Comparison of ENCODE assay signal across 17 mouse cellular contexts in the genomic region with DNA sequence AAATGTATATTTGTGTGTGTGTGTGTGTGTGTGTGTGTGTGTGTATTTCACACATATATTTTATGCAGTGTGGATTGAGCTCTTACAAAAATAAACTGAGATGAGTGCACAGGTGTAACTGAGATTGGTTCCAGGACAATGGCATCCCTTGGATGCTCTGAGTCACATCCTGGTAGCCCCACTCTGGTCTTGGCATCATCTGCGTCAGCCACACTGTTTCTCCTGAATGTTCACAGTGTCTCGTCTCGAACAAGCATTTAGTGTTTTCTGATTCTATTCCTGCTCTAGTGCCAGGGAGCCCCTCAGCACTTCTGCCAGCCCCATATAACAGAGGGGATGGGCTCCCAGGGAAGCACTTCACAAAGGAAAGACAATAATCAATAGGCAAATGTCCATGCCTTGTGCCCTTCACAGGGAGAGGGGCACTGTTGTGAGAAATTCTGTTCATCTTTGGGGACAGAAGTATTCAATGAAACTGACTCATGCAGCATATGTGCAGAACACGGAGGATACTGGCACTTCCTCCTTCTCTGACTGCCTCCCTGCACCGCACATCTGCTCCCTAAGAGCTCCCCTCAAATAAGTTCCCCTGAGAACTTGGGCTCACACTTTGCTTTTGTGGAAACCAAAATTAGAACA.
DNase-seq lines count a peak whose midpoint lies in the region; ATAC-seq and TF ChIP-seq lines count a peak whose summit lies in the region.
"Had no signal": no experiment of that assay in that cellular context is flagged by ENCODE, and none has a peak within 500 bp of the region (broad histone marks: within the 10 kb centered on the region; RNA-seq: fewer than 3 reads in every experiment).

No protein-coding gene starts in this region.

- DNase-seq in layer of hippocampus, adult 2 months (ENCODE audit: low spot score in 2 of 2), result peak; percentile 52 to 71
- DNase-seq in left cerebral cortex, postnatal 25 days (ENCODE audit: low spot score in 2 of 2), result peak; percentile 69 to 92
- DNase-seq in hindbrain, embryonic 14.5 days (ENCODE audit: low spot score), result no peak
- DNase-seq: embryo, embryonic 11 days; gastrocnemius, postnatal 36 days; kidney, adult 11 months; kidney, postnatal 4 days; lung, postnatal 10 days had no signal

- no peaks in the 10 kb centered on the region for H3K9me3 ChIP-seq in forebrain, embryonic 13.5 days (replicated peaks)
- H3K9me3 ChIP-seq in forebrain, embryonic 12.5 days, result no peaks in the 10 kb centered on the region
- no peaks in the 10 kb centered on the region for H3K9me3 ChIP-seq in kidney, embryonic 15.5 days (replicated peaks)
- H3K9me3 ChIP-seq in hindbrain, embryonic 14.5 days (ENCODE audit: control insufficient read depth, low read length), result no peaks in the 10 kb centered on the region
- H3K9me3 ChIP-seq: heart, embryonic 13.5 days; hindbrain, embryonic 10.5 days; midbrain, embryonic 13.5 days had no signal

- TF ChIP-seq POLR2A in cortical plate, adult 2 months (IDR thresholded peaks at IDR 0.05; ENCODE audit: extremely low read depth, insufficient read depth, low read length), result no peak

- 0 out of 2 replicates have a peak, but pooled peaks cover 2% of the 10 kb centered on the region for H3K4me1 ChIP-seq in forebrain, embryonic 13.5 days
- H3K4me1 ChIP-seq in forebrain, embryonic 12.5 days, result no peaks in the 10 kb centered on the region
- no peaks in the 10 kb centered on the region for H3K4me1 ChIP-seq in cortical plate, adult 2 months (ENCODE audit: control insufficient read depth, insufficient read depth, low read length)
- H3K4me1 ChIP-seq in kidney, embryonic 15.5 days, result no peaks in the 10 kb centered on the region
- no peaks in the 10 kb centered on the region for H3K4me1 ChIP-seq in hindbrain, embryonic 14.5 days (replicated peaks; ENCODE audit: control insufficient read depth, insufficient read depth, low read length)
- H3K4me1 ChIP-seq: heart, embryonic 13.5 days; hindbrain, embryonic 10.5 days; liver, embryonic 12.5 days; midbrain, embryonic 13.5 days had no signal

- 71% methylated on average over 5 of the region's 5 CpGs for WGBS in forebrain, embryonic 13.5 days
- WGBS in forebrain, embryonic 12.5 days, result 86% methylated on average over 5 of the region's 5 CpGs
- WGBS in kidney, embryonic 15.5 days, result 80% methylated on average over 5 of the region's 5 CpGs
- 72% methylated on average over 5 of the region's 5 CpGs for WGBS in hindbrain, embryonic 14.5 days

- peak overlapping the region; percentile 58 for H3K27ac ChIP-seq in forebrain, embryonic 13.5 days
- H3K27ac ChIP-seq in forebrain, embryonic 12.5 days, result no peak overlapping the region
- H3K27ac ChIP-seq in cortical plate, adult 2 months (ENCODE audit: insufficient read depth, low read length), result peak overlapping the region; percentile 92
- H3K27ac ChIP-seq in layer of hippocampus, adult 2 months, result peak overlapping the region; percentile 80
- H3K27ac ChIP-seq in kidney, embryonic 15.5 days, result no peak overlapping the region
- no peak overlapping the region for H3K27ac ChIP-seq in hindbrain, embryonic 14.5 days
- H3K27ac ChIP-seq: heart, embryonic 13.5 days; hindbrain, embryonic 10.5 days; liver, embryonic 12.5 days; midbrain, embryonic 13.5 days had no signal

- intact Hi-C loops in left cerebral cortex, postnatal 25 days (cut with DNase I), result loop anchor here (10.0 kb wide), 6 partner anchors 147 to 987 kb away; no protein-coding TSS in a partner anchor

- H3K27me3 ChIP-seq in forebrain, embryonic 13.5 days, result no peaks in the 10 kb centered on the region
- H3K27me3 ChIP-seq in forebrain, embryonic 12.5 days, result no peaks in the 10 kb centered on the region
- H3K27me3 ChIP-seq in kidney, embryonic 15.5 days, result no peaks in the 10 kb centered on the region
- H3K27me3 ChIP-seq in hindbrain, embryonic 14.5 days (ENCODE audit: control insufficient read depth, insufficient read depth, low read length), result no peaks in the 10 kb centered on the region
- H3K27me3 ChIP-seq: heart, embryonic 13.5 days; liver, embryonic 12.5 days; midbrain, embryonic 13.5 days had no signal

- H3K9ac ChIP-seq in forebrain, embryonic 13.5 days, result no peak overlapping the region
- no peak overlapping the region for H3K9ac ChIP-seq in forebrain, embryonic 12.5 days
- no peak overlapping the region for H3K9ac ChIP-seq in kidney, embryonic 15.5 days
- no peak overlapping the region for H3K9ac ChIP-seq in hindbrain, embryonic 14.5 days
- H3K9ac ChIP-seq: heart, embryonic 13.5 days; liver, embryonic 12.5 days; midbrain, embryonic 13.5 days had no signal

- ATAC-seq in forebrain, embryonic 13.5 days, result no peak
- no peak for ATAC-seq in forebrain, embryonic 12.5 days (ENCODE audit: low FRiP score)
- no peak for ATAC-seq in kidney, embryonic 15.5 days (replicated peaks; ENCODE audit: low FRiP score)
- no peak for ATAC-seq in hindbrain, embryonic 14.5 days (ENCODE audit: low FRiP score)
- ATAC-seq: liver, embryonic 12.5 days; midbrain, embryonic 13.5 days had no signal

- no peak overlapping the region for H3K4me2 ChIP-seq in forebrain, embryonic 13.5 days
- no peak overlapping the region for H3K4me2 ChIP-seq in forebrain, embryonic 12.5 days
- H3K4me2 ChIP-seq in kidney, embryonic 15.5 days, result no peak overlapping the region
- H3K4me2 ChIP-seq in hindbrain, embryonic 14.5 days (replicated peaks), result no peak overlapping the region
- H3K4me2 ChIP-seq: heart, embryonic 13.5 days; liver, embryonic 12.5 days; midbrain, embryonic 13.5 days had no signal

- no peaks in the 10 kb centered on the region for H3K36me3 ChIP-seq in forebrain, embryonic 13.5 days (ENCODE audit: poor library complexity, severe bottlenecking)
- no peaks in the 10 kb centered on the region for H3K36me3 ChIP-seq in forebrain, embryonic 12.5 days (replicated peaks)
- H3K36me3 ChIP-seq in kidney, embryonic 15.5 days, result no peaks in the 10 kb centered on the region
- H3K36me3 ChIP-seq in hindbrain, embryonic 14.5 days (replicated peaks; ENCODE audit: control insufficient read depth, insufficient read depth), result no peaks in the 10 kb centered on the region
- H3K36me3 ChIP-seq: heart, embryonic 13.5 days; hindbrain, embryonic 10.5 days; liver, embryonic 12.5 days; midbrain, embryonic 13.5 days had no signal

- no peak for TF ChIP-seq CTCF in cortical plate, adult 2 months (IDR thresholded peaks at IDR 0.05; ENCODE audit: extremely low read depth, insufficient read depth, low read length)
- TF ChIP-seq CTCF in layer of hippocampus, adult 2 months (conservative IDR thresholded peaks at IDR 0.05), result no peak

- H3K4me3 ChIP-seq in forebrain, embryonic 13.5 days, result no peak overlapping the region
- no peak overlapping the region for H3K4me3 ChIP-seq in forebrain, embryonic 12.5 days (replicated peaks)
- H3K4me3 ChIP-seq in cortical plate, adult 2 months (ENCODE audit: insufficient read depth, low read length), result no peak overlapping the region
- no peak overlapping the region for H3K4me3 ChIP-seq in layer of hippocampus, adult 2 months
- no peak overlapping the region for H3K4me3 ChIP-seq in kidney, embryonic 15.5 days (replicated peaks)
- H3K4me3 ChIP-seq in hindbrain, embryonic 14.5 days (replicated peaks; ENCODE audit: low read length), result no peak overlapping the region
- H3K4me3 ChIP-seq: erythroblast, embryonic 14.5 days; heart, embryonic 13.5 days; hindbrain, embryonic 10.5 days; liver, embryonic 12.5 days; midbrain, embryonic 13.5 days had no signal

Comparison
In these comparisons a context has a peak if more than half of its experiments do, and no peak if none do; other contexts are left out.
1. H3K27ac ChIP-seq: peak in forebrain, embryonic 13.5 days (single experiment), cortical plate, adult 2 months (single experiment) and layer of hippocampus, adult 2 months (single experiment); none in forebrain, embryonic 12.5 days (single experiment), kidney, embryonic 15.5 days (single experiment) and hindbrain, embryonic 14.5 days (single experiment).